12 mouse cellular contexts compared by ENCODE assay signal in genomic region chr12:83916884-83917283, GRCm38 (mm10). TPM values are rescaled to one million over a fixed set of nuclear protein-coding genes. Genes with fewer than 3 reads are reported as not detected.
DNase-seq lines count a peak whose midpoint lies in the region; ATAC-seq and TF ChIP-seq lines count a peak whose summit lies in the region.
"Had no signal": no experiment of that assay in that cellular context is flagged by ENCODE, and none has a peak within 500 bp of the region (broad histone marks: within the 10 kb centered on the region; RNA-seq: fewer than 3 reads in every experiment).

No protein-coding gene starts in this region.

- 0 out of 2 replicates have a peak overlapping the region, but pooled peaks have one; percentile 28 for H3K27ac ChIP-seq in heart, embryonic 12.5 days (ENCODE audit: poor library complexity, severe bottlenecking)
- H3K27ac ChIP-seq: forebrain, embryonic 10.5 days had no signal

- H3K9me3 ChIP-seq in heart, embryonic 12.5 days (replicated peaks): no peaks in the 10 kb centered on the region
- H3K9me3 ChIP-seq: forebrain, embryonic 10.5 days had no signal

- TF ChIP-seq CTCF in lung, adult 2 months (IDR thresholded peaks at IDR 0.05; ENCODE audit: insufficient read depth, low read length): no peak

- peaks cover 20% of the 10 kb centered on the region; the same call in 1 of the 2 replicates for H3K4me1 ChIP-seq in heart, embryonic 12.5 days (replicated peaks)
- peaks cover 12% of the 10 kb centered on the region for H3K4me1 ChIP-seq in lung, adult 2 months (ENCODE audit: control insufficient read depth, insufficient read depth, low read length)

- H3K9ac ChIP-seq in heart, embryonic 12.5 days: no peak overlapping the region

- no peak overlapping the region for H3K4me2 ChIP-seq in heart, embryonic 12.5 days

- peak; percentile 94 for DNase-seq in heart, adult 11 months
- no peak for DNase-seq in heart, postnatal 25 days (ENCODE audit: low spot score)
- DNase-seq in cerebellum, adult 8-10 months: peak; percentile 44
- DNase-seq in lung, adult 2 months: no peak
- no peak for DNase-seq in T-cell, adult 2 months (ENCODE audit: low spot score)
- no peak for DNase-seq in thymus, postnatal 36 days
- no peak for DNase-seq in right cerebral cortex, postnatal 4 days
- DNase-seq: left cerebral cortex, postnatal 4 days; thymus, postnatal 25 days had no signal

- H3K36me3 ChIP-seq in heart, embryonic 12.5 days: peaks cover 22% of the 10 kb centered on the region

- 63% methylated on average over 9 of the region's 9 CpGs for WGBS in heart, embryonic 12.5 days
- 41% methylated on average over 9 of the region's 9 CpGs for WGBS in lung, adult 2 months

- intact Hi-C loops in heart, postnatal 25 days (cut with DNase I): loop anchor here (5.0 kb wide), 1 partner anchor 45 kb away; no protein-coding TSS in a partner anchor

- TF ChIP-seq POLR2A in lung, adult 2 months (IDR thresholded peaks at IDR 0.05; ENCODE audit: borderline replicate concordance, extremely low read depth, low read depth, low read length): no peak

- no peak for ATAC-seq in heart, embryonic 12.5 days (ENCODE audit: insufficient number of reproducible peaks, low FRiP score)
- ATAC-seq: CD4-positive, CD25-positive, alpha-beta regulatory T cell, adult 4 months had no signal

- H3K4me3 ChIP-seq in heart, embryonic 12.5 days: no peak overlapping the region
- H3K4me3 ChIP-seq in lung, adult 2 months (replicated peaks; ENCODE audit: extremely low read depth, low read depth, low read length): peak overlapping the region; percentile 23
- H3K4me3 ChIP-seq: forebrain, embryonic 10.5 days had no signal

- H3K27me3 ChIP-seq in heart, embryonic 12.5 days (replicated peaks): no peaks in the 10 kb centered on the region

RNA-seq across cellular contexts. Expression of gene Numb, which starts 4.8 kb away (rescaled TPM):
- total RNA-seq in heart, postnatal 25 days (2021): 10 to 100 TPM; 29.5 to 36.3 TPM
- 40.6 and 43.7 TPM in 2 replicates for polyA plus RNA-seq in heart, embryonic 12.5 days (2016; fragmentation: Nextera tagmentation; extraction: Ambion mirVana)
- polyA plus RNA-seq in lung, adult 2 months (2012; rRNA removed): 155 and 165 TPM in 2 replicates

RNA-seq across cellular contexts. Expression of gene Riox1, which starts 33.5 kb away (rescaled TPM):
- total RNA-seq in heart, postnatal 25 days (2021): 1 to 10 TPM; 5.2 to 5.5 TPM
- polyA plus RNA-seq in heart, embryonic 12.5 days (2016; fragmentation: Nextera tagmentation; extraction: Ambion mirVana): 14.7 and 16.5 TPM in 2 replicates
- 19.1 and 29.8 TPM in 2 replicates for polyA plus RNA-seq in lung, adult 2 months (2012; rRNA removed)

Comparison
In these comparisons a context has a peak if more than half of its experiments do, and no peak if none do; other contexts are left out.
1. DNase-seq: peak in heart, adult 11 months (single experiment) and cerebellum, adult 8-10 months (single experiment); none in heart, postnatal 25 days (single experiment), lung, adult 2 months (single experiment), T-cell, adult 2 months (single experiment), thymus, postnatal 36 days (0 of 2) and right cerebral cortex, postnatal 4 days (single experiment).